Mouse (Mus musculus): Measurements from ENCODE around the gene Xntrpc.

DNA sequence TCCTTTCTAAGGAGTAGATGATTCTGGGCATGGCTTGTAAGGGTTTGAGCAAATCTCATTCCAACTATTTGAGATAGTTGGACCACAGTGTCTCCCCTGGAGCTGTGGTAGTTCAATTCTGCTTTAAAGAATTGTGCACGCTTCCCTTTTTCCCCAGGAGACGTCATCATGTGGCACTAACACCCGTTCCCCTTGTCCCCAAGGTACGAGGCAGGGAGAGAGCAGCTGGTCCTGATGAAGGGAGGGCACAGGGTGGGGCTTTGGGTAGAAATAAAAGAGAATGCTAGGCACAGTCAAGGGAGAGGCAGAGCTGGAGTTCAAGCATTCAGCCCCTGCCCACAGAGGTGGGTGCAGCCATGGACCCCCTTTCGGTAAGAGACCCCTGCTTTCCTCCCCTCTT, 17.3 kb downstream of the Xntrpc start, which contains the start of gene Trpc2:
- TF ChIP-seq MAFK (IDR thresholded peaks at IDR 0.05; ENCODE audit: insufficient read depth, low read depth, low read length): no peak
- no peak for TF ChIP-seq ZNF384 (IDR thresholded peaks at IDR 0.05; ENCODE audit: low read depth, low read length)
- no peak for TF ChIP-seq CHD2 (IDR thresholded peaks at IDR 0.05; ENCODE audit: low read depth, low read length)
- no peak for TF ChIP-seq HCFC1 (IDR thresholded peaks at IDR 0.05; ENCODE audit: borderline replicate concordance, insufficient read depth, low read length)
- no peak for TF ChIP-seq ZC3H11A (IDR thresholded peaks at IDR 0.05; ENCODE audit: borderline replicate concordance, low read depth, low read length)

Data from ES-E14 (cell line).